Mouse (Mus musculus) kidney, adult 2 months (tissue): ENCODE measurements around the gene Syn1.

Source experiments
- CTCF ChIP-seq: fragments of 200-500 bp; conservative IDR thresholded peaks from 2 replicates; pipeline ENCODE4 v1.5.1; 2011; ENCODE audit warnings: low read depth, mild to moderate bottlenecking, control low read depth, low read length, moderate library complexity, mixed read lengths; ENCODE audit not compliant: insufficient read depth, insufficient read length
- POLR2A ChIP-seq: fragments of 200-500 bp; IDR thresholded peaks from one replicate; pipeline ENCODE4 v1.6.1; 2011; ENCODE audit warnings: low read depth, low read length, control low read depth

- TF ChIP-seq POLR2A = no peak
- no peak for TF ChIP-seq CTCF
Observed at GRCm38 (mm10) chrX:20847816-20848215, 73.0 kb downstream of the Syn1 start.
